Mouse (Mus musculus): ENCODE measurements around the gene Hesx1.
"Not testable (repeated sequence)": the region's sequence is repeated elsewhere in the genome, so short reads cannot be mapped to it uniquely, and the experiment has no call there.

Gene Hesx1

GRCm38 (mm10) chr14:26994211-26994741, at the start of gene Hesx1:
Hesx1 (plus strand) TSS chr14:26994416.
- in situ Hi-C loops (cut with MseI, MboI): no loop called here

- in situ Hi-C loops (cut with MseI, MboI): not testable (repeated sequence)
Measured at GRCm38 (mm10) chr14:26956139-26956538, 38.1 kb upstream of the Hesx1 start.

GRCm38 (mm10) chr14:26960518-26960917, 33.7 kb upstream of the Hesx1 start:
- in situ Hi-C loops (cut with MseI, MboI): no loop called here

DNA sequence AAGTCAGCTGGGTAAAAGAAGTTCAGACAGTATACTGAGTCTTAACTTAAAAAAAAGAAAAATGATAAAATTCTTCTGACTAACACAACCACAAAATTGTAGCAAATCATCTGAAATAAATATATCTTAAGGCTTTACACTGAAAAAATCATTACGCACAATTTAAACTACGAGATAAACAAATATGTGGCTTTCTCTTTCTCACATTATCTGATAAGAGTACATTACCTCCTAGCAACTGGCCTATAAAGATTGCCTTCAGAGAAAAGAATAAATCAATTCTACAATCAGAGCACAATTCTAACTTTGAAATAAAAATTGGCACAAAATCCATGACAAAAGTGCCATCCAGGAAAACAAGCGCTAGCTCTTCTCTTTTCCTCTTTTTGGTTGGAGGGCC, 25.1 kb upstream of the Hesx1 start:
- in situ Hi-C loops (cut with MseI, MboI): no loop called here

DNA sequence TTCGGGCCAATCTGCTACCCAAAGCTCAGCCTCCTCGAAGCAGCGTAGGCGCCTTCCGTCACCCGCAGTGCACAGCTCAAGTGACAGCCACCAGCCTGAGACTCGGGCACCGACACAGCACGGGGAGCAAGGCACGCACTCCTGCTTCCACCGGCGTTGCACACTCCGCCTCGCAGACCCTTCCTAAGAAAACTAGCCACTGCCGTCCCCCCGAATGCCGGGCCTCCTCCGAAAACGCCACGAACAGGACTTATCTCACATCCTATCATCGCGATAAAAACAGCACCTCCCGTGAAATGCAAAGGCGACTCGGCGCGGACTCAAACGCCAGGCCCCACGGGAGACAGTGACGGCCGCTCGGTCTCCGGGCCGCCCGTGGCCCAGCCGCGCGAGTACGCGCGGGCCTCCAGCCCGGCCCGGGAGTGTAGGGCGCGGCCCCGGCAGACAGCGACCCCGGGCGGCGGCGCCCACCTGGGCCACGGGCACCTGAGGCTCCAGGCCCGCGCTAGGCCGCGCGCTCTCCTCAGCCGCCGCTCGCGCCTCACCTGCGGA, 24.3 kb upstream of the Hesx1 start:
- in situ Hi-C loops (cut with MseI, MboI): no loop called here

GRCm38 (mm10) chr14:26970439-26970932, 23.7 kb upstream of the Hesx1 start:
- in situ Hi-C loops (cut with MseI, MboI): no loop called here

GRCm38 (mm10) chr14:26971106-26971789, 23.0 kb upstream of the Hesx1 start, which contains the start of gene Appl1:
Appl1 (minus strand) TSS chr14:26971232.
- in situ Hi-C loops (cut with MseI, MboI): no loop called here

DNA sequence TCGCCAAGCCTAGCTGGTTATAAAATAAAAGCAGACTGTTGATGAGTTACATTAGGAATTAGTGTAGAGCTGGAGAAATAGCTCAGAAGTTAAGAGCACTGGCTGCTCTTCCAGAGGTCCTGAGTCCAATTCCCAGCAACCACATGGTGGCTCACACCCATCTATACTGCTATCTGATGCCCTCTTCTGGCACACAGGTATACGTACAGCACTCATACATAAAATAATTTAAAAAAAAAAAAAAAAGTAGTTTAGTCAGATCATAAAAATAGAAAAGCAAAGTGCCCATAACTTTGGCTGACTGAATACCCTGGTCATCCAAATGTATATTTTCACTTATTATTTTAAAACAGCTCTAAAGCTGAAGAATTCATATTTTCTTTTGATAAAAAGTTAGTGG, 21.1 kb upstream of the Hesx1 start:
- in situ Hi-C loops (cut with MseI, MboI): no loop called here

DNA sequence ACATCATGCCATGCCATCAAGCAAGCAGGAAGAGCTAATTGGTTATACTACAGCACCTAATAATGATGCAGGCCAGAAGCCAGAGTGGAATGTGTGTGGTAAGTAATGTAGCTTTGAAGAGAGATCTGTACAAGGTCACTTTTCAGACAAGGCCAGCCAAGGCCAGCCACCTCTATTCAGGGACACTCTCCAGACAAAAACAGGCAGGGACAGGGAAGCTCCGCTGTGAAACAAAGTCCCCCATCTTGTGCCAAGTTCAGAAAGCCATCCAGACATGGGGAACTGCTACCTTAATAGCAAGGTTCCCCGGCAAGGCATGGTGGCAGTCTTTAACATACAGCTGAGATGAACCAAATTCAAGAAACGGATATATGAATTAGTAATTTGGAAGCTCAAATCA, 18.7 kb upstream of the Hesx1 start:
- in situ Hi-C loops (cut with MseI, MboI): no loop called here

DNA sequence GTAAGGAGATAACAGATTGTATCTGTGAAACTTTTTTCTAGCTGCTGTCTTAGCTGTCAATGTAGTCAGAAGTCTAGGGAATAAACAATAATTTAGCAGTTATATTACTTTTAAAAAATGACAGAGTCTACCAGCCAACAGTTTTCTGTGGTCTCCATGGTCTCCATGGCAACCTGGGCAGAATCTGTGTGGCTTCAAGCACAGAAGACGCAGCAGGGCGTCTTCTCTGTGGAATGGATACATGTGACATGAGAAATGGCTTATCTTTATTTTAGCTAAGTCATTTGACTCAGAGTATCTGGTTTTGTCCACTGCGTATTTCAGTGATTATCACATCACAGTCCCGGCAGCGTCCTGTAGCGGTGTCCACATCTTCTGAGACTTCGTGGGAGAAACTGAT, 18.0 kb upstream of the Hesx1 start:
- in situ Hi-C loops (cut with MseI, MboI): no loop called here

DNA sequence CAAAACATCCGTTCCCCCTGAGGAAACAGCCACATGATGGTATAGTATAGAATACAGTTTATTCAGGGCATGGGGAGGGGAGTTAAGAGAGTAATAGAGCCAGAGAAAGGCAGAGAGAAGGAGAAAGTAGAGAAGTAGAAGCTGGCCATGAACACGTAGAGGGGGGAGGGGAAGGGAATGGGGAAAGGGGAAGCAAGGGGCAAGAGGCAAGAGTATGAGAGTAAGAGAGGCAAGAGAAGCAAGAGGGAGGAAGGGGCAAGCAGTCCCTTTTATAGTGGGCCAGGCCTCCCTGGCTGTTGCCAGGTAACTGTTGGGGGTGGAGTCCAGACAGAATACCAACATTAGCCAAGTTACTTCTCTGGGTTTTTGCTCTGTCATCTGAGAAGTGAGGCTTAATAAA, 16.7 kb upstream of the Hesx1 start:
- in situ Hi-C loops (cut with MseI, MboI): no loop called here

DNA sequence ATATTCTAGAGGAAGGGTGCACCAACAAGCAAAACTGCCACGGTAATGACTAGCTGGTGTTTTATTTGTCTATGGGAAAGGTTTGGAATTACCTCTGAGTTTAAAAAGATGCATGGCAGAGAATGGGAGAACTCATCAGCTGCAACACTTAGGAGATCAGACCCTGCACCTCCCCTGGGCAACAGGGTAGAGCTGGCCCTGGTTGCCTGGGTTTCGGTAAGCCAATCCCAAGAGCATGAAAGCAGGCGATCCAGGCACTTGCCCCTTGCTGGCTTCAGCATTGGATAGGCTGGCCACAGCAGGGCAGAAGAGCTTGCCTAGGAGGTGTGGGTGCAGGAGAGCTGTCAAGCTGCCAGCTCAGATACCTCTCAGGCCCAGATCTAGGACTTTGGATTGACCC, 14.4 kb upstream of the Hesx1 start:
- in situ Hi-C loops (cut with MseI, MboI): no loop called here

DNA sequence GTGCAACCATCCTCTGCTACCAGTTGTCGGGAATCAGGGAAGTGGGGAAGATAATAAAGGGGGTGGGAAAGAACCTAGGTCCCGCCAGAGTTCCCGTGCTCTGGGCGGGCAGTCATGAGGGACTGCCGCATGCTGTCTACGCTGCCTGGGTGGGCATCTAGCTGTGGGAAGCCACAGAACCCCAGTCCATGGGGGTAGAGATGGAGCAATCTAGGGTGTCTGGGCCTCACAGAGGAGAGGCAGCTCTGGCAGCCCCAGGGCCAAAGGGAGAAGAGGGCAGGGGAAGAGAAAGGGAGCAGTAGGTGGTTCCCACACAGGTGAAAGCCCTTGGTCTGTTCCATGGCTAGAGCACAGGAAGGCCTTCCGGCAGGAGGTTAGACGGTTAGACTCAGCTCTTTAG, 13.2 kb upstream of the Hesx1 start:
- in situ Hi-C loops (cut with MseI, MboI): no loop called here

DNA sequence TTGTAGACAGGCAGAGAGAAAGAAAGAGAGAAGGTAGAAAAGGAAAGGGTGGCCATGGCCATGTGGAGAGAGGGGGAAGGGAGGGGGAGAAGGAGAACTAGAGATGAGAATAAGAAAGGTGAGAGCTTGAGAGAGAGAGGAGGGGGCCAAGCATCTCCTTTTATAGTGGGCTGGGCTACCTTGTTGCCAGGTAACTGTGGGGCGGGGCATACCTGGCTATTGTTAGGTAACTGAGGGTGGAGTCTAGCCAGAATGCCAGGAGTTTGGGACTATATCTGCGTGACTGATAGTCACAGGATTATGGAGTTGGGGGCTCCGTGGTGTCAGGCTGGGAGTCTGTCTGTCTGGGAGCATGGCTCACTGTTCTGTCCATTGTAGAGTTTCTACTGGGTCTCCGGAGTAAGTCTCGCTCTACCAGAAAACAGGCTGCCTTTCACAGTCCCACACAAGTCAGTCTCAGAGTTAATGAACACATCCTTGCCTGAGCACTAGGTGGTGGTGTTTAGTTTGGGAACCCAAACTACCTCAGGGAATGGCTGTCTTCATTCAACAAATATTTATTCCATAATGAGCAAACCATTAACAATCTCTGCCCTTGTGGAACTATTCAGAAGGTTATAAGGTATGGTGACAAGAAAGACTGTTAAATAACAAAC, 12.6 kb upstream of the Hesx1 start:
- in situ Hi-C loops (cut with MseI, MboI): no loop called here

GRCm38 (mm10) chr14:26982150-26982530, 12.1 kb upstream of the Hesx1 start:
- in situ Hi-C loops (cut with MseI, MboI): no loop called here

DNA sequence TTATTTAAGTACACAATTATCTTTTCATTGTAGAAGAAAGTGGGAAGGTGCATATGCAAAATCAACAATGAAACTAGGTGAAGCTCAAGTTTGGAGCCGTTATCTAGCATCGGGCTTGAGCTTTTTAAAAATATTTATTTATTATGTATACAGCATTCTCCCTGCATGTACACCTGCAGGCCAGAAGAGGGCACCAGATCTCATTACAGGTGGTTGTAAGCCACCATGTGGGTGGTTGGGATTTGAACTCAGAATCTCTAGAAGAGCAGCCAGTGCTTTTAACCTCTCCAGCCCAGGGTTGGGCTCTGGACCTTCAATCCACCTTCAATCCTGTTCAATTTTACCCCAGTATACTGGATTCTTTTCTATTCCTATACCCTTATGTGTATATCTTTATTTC, 5.5 kb upstream of the Hesx1 start:
- in situ Hi-C loops (cut with MseI, MboI): no loop called here

- in situ Hi-C loops (cut with MseI, MboI): no loop called here
Measured at GRCm38 (mm10) chr14:26991622-26992021, 2.6 kb upstream of the Hesx1 start.

GRCm38 (mm10) chr14:26993427-26993826, 789 bp upstream of the Hesx1 start:
- in situ Hi-C loops (cut with MseI, MboI): no loop called here

DNA sequence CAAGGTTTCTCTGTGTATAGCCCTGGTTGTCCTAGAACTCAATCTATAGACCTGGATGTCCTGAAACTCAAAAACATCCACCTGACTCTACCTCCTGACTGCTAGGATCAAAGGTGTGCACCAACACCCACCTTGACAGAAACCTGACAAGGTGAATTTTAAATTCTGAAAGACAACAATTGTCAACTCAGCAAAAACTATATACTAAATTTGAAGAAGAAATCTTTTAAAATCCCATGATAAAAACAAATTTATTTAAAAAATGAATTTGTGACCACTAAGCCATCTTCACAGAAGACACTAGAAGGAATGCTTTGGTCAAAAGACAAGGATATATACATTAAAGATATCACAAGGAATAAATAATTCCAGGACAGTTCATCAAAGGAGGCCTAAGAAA, 2.0 kb downstream of the Hesx1 start:
- in situ Hi-C loops (cut with MseI, MboI): no loop called here

GRCm38 (mm10) chr14:27000386-27000785, 6.2 kb downstream of the Hesx1 start:
- in situ Hi-C loops (cut with MseI, MboI): no loop called here

DNA sequence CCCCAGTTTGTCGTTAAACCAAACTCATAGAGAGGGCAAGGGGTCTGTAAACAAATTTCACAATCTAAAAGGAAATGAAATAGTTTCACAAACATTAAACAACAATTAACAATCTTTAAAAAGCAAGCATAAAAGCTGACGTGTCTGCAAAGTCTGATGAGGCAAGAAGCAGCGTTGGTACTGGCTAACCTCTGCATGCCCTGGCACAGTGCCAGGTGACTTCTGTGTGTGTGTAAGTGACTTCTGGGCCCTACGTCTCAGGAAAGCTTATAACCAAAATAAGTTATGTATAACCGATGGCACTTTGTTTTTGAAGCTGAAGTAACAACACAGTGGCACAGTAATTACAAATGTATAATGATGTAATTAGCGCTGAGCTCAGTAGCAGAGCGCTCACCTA, 10.7 kb downstream of the Hesx1 start:
- in situ Hi-C loops (cut with MseI, MboI): no loop called here

- in situ Hi-C loops (cut with MseI, MboI): no loop called here
Measured at GRCm38 (mm10) chr14:27005937-27006336, 11.7 kb downstream of the Hesx1 start.

DNA sequence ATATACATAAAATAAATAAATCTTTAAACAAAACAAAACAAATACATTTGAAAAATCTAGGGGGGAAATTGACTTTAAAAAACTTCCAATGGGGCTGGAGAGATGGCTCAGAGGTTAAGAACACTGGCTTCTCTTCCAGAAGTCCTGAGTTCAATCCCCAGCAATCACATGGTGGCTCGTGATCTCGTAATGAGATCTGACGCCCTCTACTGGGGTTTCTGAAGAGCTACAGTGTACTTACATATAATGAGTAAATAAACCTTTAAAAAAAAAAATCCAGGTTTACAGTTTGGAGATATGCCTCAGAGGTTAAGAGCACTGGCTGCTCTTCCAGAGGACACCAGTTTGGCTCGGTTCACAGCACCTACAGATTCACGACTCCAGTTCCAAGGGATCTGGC, 17.3 kb downstream of the Hesx1 start:
- in situ Hi-C loops (cut with MseI, MboI): no loop called here
